Mouse (Mus musculus) heart, postnatal 4 days (tissue): ENCODE results near the gene Serpina3i. TPM values are rescaled to one million over a fixed set of nuclear protein-coding genes. Genes with fewer than 3 reads are reported as not detected.

ENCODE experiments used
- DNase-seq: peaks from one replicate; pipeline ENCODE4 v3.0.0; 2021
- total RNA-seq, 2 experiments: library from RNA; stranded (reverse); gene quantifications; 2 replicates each; pipeline ENCODE4 v1.2.3; 2021

Serpina3i gene
- total RNA-seq, 2 experiments from 2014 or later = 0.31 to 1.0 TPM

DNA sequence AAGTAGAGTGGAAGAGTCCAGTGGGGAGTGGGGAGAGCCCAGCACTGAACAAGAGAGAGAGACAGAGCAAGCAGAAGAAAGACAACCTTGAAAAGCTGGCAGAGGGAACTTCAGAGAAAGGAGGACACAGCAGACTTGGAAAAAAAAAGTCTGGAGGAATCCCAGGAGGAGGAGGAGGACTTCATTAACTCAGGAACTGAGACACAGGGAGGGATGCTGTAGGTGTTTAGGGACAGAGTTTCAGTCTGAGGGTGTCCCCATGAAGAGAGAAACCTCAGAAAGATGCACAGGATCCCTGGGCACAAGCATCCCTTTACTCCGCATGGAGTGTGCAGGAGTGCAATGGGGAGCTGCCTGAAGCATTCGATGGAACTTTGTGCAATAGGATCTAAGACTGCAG lies 35.1 kb downstream of the Serpina3i start:
- DNase-seq = no peak

GRCm38 (mm10) chr12:104305991-104306390 lies 43.1 kb downstream of the Serpina3i start:
- DNase-seq = no peak

GRCm38 (mm10) chr12:104314253-104314652 lies 51.3 kb downstream of the Serpina3i start, which contains the start of gene Serpina3j:
Gene Serpina3j (plus strand): TSS chr12:104314553.
- no peak for DNase-seq

Other genes starting within 250 kb of the Serpina3i start
- gene Serpina9, start 249.4 kb upstream of the Serpina3i start, total RNA-seq = not detected
- not detected for gene Serpina12, start 218.7 kb upstream of the Serpina3i start, total RNA-seq
- gene Serpina5, start 162.0 kb upstream of the Serpina3i start, total RNA-seq = not detected
- not detected for gene Serpina3a, start 150.4 kb upstream of the Serpina3i start, total RNA-seq
- not detected for gene Serpina3b, start 135.1 kb upstream of the Serpina3i start, total RNA-seq
- gene Serpina3c, start 109.3 kb upstream of the Serpina3i start, total RNA-seq = under 1 TPM in 1 of 2 experiments, not detected in 1; 0.17 TPM
- gene Serpina3f, start 48.6 kb upstream of the Serpina3i start, total RNA-seq = not detected
- 1 to 10 TPM in 1 of 2 experiments, under 1 TPM in 1; 0.83 to 1.7 TPM for gene Serpina3g, start 26.9 kb upstream of the Serpina3i start, total RNA-seq
- not detected for gene Serpina3j, start 51.4 kb downstream of the Serpina3i start, total RNA-seq
- gene Serpina3k, start 75.4 kb downstream of the Serpina3i start, total RNA-seq = under 1 TPM in 1 of 2 experiments, not detected in 1; 0.12 TPM
- not detected for gene Serpina3m, start 75.4 kb downstream of the Serpina3i start, total RNA-seq
- under 1 TPM; 0.50 to 0.54 TPM for gene Serpina3n, start 143.6 kb downstream of the Serpina3i start, total RNA-seq
- under 1 TPM in 1 of 2 experiments, not detected in 1; 0.20 TPM for gene Gsc, start 210.2 kb downstream of the Serpina3i start, total RNA-seq